Mouse (Mus musculus) layer of hippocampus, postnatal 14 days (tissue): ENCODE results near the gene Dclk2. TPM values are rescaled to one million over a fixed set of nuclear protein-coding genes. Genes with fewer than 3 reads are reported as not detected.

Experiments
- DNase-seq, 2 experiments: peaks; one replicate each; pipeline ENCODE4 v3.0.0; 2021 to 2022; ENCODE audit warnings: low spot score in 2 of 2, mixed read lengths in 1 of 2
- total RNA-seq, 2 experiments: library from RNA; stranded (reverse); gene quantifications; 2 replicates each; pipeline ENCODE4 v1.2.3; 2021

The Dclk2 gene
- total RNA-seq, 2 experiments from 2014 or later = 129 to 130 TPM

GRCm38 (mm10) chr3:86761095-86762035, 159.3 kb downstream of the Dclk2 start:
- peak; percentile 72 to 87 for DNase-seq

DNA sequence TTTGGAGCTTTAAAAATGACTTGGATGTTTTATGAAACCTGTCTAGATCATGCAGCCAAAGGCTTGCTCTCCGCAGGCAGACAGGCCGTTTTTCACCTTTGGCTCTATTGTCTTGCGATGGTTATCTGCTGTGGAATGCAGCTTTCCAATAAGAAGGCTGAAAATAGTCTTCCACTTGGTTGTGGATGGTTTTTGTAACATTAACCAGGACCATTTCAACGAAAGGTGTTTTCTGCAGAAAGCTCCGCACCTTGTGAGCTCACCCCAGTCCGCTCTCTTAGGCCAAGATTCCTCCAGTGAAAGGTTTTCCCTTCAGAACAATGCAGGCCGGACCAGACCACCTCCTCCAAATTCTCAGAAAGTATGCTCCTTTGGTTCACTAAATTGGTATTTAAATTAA, 160.2 kb downstream of the Dclk2 start:
- no peak for DNase-seq

DNA sequence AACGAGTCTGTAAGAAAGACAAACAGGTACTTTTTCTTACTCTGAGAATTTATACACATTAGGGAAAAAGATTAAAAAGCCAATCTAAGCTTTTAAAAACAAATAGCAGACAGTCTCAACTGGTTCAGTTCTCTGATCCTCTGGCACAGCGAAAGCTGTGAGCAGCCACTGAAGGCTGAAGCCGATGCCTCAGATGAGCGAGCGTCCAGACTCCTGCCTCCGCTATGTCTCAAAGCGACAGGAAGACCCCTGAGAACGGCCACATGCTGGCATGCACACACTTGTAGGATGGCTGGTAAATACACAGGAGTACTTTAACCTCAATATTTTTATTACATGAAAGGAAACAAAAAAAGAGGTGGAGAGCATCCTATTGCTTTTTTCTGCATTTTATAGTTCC, 160.8 kb downstream of the Dclk2 start:
- DNase-seq = no peak

DNA sequence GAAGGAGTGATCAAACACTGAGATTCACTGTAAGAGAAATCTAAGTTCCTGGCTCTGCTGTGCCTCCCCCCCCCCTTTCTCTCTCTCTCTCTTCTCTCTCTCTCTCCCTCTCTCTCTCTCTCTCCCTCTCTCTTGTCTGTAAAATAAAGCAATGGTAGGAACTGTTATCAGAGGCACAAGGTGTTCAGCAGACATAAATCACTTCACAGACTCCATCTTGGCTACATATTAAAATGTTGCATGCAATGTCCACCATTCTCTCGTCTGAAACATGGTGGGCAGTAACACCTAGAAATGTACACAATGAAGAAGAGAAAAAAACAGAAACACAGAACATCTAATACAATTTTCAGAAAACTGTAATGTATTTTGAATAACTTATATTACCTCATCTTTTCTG, 161.3 kb downstream of the Dclk2 start:
- DNase-seq = no peak

DNA sequence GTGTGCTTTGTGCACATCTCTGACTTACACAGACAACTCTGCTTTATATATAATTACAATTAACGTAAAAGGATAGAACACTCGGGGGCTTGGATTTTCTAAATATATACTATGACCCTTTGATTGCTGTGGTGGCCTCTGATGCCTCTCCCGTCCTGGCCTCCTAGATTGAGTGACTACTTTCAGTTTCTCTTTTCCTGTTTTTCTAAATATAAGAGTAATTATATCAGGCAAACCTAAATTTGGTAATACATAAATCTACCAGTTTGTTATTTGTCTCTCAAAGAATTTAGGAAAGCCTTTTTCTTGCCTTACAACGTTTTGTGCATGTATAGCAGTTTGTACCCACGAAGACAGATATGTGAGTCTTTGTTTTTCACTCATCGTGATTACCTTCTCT, 161.9 kb downstream of the Dclk2 start:
- DNase-seq = no peak

DNA sequence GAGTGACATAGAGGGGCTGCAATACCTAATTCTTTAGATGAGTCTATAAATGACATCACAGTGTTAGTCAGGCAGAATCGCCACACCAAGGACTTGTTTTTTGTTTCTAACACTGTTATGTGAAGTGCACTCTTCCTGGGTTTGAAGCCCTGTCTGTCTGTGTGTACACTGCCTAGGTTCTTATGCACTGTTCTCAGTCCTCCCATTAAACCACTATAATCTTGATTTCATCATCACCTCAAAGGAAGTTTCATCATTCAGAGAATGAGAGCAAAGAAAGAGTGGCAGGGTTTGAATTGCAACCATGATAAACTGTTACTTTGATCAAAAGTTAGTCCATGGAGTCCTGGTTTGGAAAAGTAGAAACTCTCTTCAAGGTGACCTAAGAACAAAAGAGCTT, 164.1 kb downstream of the Dclk2 start:
- no peak for DNase-seq

GRCm38 (mm10) chr3:86754595-86755557, 165.8 kb downstream of the Dclk2 start:
- DNase-seq = no peak

GRCm38 (mm10) chr3:86754178-86754577, 166.5 kb downstream of the Dclk2 start:
- DNase-seq = no peak

DNA sequence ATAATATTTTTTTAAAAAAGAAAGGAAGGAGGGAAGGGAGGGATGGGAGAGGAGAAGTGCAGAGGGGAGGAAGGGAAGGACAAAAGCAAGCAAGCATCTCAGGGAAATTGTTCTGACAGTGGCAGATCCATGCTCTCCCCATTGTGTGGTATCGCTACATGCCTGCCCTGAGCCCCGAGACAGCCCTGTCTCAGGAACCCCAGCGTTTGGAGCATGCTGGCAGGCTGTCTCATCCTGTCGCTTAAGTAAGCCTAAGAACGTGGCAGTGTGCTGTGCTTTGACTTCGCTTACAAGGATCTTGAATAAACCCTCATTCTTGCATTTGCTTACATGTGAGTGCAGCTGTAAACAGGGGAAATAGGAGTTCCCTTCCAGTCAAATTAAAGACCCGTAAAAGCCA, 170.0 kb downstream of the Dclk2 start:
- DNase-seq = no peak

- DNase-seq = no peak
These were observed 174.7 kb downstream of the Dclk2 start for GRCm38 (mm10) chr3:86745769-86746512.

- DNase-seq = peak in 1 of 2 experiments; percentile 64
These were observed 175.3 kb downstream of the Dclk2 start for GRCm38 (mm10) chr3:86745348-86745747.

- DNase-seq = no peak
These were observed 180.9 kb downstream of the Dclk2 start for GRCm38 (mm10) chr3:86739745-86740144.

DNA sequence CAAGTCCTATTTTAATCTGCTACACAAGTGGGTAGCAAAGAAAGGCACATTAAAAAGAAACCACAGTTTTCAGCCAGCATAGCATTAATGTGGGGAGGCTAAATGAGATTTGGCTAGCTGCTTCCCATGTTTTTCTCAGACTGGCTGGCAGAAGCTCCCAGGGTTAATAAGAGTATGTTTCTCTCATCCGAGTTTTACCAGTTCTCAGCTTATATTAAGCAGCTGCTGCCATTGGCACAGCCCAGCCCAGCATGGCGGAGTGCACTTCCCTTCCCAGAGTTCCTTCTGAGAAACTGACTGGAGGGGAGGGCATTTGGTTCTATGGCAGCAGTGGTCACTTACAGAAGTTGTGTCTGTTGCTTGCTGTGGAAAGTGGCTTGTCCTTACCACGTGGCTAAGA, 181.8 kb downstream of the Dclk2 start:
- DNase-seq = peak in 1 of 2 experiments; percentile 20

Other genes with a start within 250 kb of the Dclk2 start
- gene Cd1d1, start 78.6 kb upstream of the Dclk2 start, total RNA-seq = 1 to 10 TPM; 2.2 to 2.7 TPM